Mouse (Mus musculus) myocyte (in vitro differentiated cells): ENCODE measurements at regions not wholly inside any gene's neighbourhood (a gene's known extent, or its start where the extent isn't known, plus 50 kb on each side); places are given as distances from the start of the nearest gene placed in this dataset.

Experiments used
- E2F4 ChIP-seq: IDR thresholded peaks from one replicate; pipeline ENCODE4 v1.6.1; 2011; ENCODE audit warnings: mild to moderate bottlenecking, control low read depth, moderate library complexity; ENCODE audit not compliant: insufficient read depth
- MAX ChIP-seq: IDR thresholded peaks from one replicate; pipeline ENCODE4 v1.6.1; 2011; ENCODE audit warnings: low read depth, mild to moderate bottlenecking, control low read depth
- MYOD1 ChIP-seq, 3 experiments: IDR thresholded peaks; one replicate each; pipeline ENCODE4 v1.6.1; 2011; ENCODE audit warnings: control low read depth in 2 of 3, low read depth in 2 of 3, mild to moderate bottlenecking in 2 of 3, moderate library complexity in 1 of 3; ENCODE audit not compliant: insufficient read length in 2 of 3, control insufficient read depth in 1 of 3
- MYOG ChIP-seq, 3 experiments: IDR thresholded peaks; one replicate each; pipeline ENCODE4 v1.6.1; 2011; ENCODE audit warnings: control low read depth in 2 of 3, low read depth in 2 of 3, mild to moderate bottlenecking in 2 of 3; ENCODE audit not compliant: insufficient read length in 2 of 3, control insufficient read depth in 1 of 3, insufficient read depth in 1 of 3
- POLR2A ChIP-seq: IDR thresholded peaks from one replicate; pipeline ENCODE4 v1.6.1; 2011; ENCODE audit warnings: low read depth, mild to moderate bottlenecking, control low read depth, moderate library complexity; ENCODE audit not compliant: insufficient read length
- POLR2AphosphoS2 ChIP-seq: IDR thresholded peaks from one replicate; pipeline ENCODE4 v1.6.1; 2011; ENCODE audit warnings: low read depth, control low read depth; ENCODE audit not compliant: insufficient read length
- SRF ChIP-seq: IDR thresholded peaks from one replicate; pipeline ENCODE4 v1.6.1; 2011; ENCODE audit warnings: low read depth; ENCODE audit not compliant: control insufficient read depth, insufficient read length
- TCF12 ChIP-seq: IDR thresholded peaks from one replicate; pipeline ENCODE4 v1.6.1; 2011; ENCODE audit warnings: mild to moderate bottlenecking, control low read depth; ENCODE audit not compliant: poor library complexity, insufficient read depth, severe bottlenecking
- TCF3 ChIP-seq: IDR thresholded peaks from one replicate; pipeline ENCODE4 v1.6.1; 2011; ENCODE audit warnings: low read depth, control low read depth; ENCODE audit not compliant: insufficient read length
- USF1 ChIP-seq: IDR thresholded peaks from one replicate; pipeline ENCODE4 v1.6.1; 2011; ENCODE audit warnings: low read depth, mild to moderate bottlenecking, control low read depth, moderate library complexity

DNA sequence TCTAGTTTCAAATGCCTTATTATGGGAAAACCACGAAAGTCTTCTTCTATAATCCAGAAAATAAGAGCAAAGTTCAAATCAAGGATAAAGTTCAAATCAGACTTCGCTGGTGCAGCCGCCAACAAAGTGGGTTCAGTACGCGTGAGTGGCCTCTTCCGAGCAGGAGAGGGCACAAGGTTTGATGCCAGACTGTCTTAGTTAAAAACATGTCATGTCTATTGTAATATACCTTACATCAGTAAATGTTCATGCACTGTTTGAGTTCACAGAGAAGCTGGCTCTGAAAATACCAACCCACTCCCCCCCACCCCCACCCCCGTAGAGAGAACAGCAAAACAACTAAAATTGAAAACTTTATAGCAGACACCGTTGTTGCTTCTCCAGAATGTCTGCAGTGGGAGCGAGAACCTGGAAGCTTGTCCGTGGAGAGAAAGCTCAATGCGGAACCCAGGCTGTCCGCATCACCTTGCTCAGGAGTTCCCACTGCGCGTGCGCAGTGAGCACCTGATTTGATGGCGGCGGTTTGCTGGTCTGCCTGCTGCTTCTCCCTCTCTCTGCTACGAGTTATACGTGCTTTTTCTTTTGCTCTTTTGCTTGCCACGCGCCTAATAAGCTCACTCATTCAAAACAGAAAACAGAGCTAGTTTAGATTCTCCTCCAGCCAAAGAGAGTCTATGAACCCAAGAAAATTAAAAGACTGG is 367.8 kb upstream of the 3110018I06Rik start:
- TF ChIP-seq TCF12 (no peak), POLR2AphosphoS2 (no peak), POLR2A (no peak), USF1 (no peak), MAX (no peak), SRF (no peak), MYOG (IDR thresholded peaks at IDR 0.05; ENCODE audit: control insufficient read depth in 1 of 3, insufficient read depth in 1 of 3, insufficient read length in 2 of 3, low read depth in 2 of 3) (no peak), MYOD1 (IDR thresholded peaks at IDR 0.05; ENCODE audit: control insufficient read depth in 1 of 3, insufficient read length in 2 of 3, low read depth in 2 of 3) (no peak), E2F4 (no peak), TCF3 (no peak)
